Mouse (Mus musculus) MEL (cell line): Measurements from ENCODE around the gene Thap8.

Experiments
- CHD2 ChIP-seq: IDR thresholded peaks from 2 replicates; pipeline ENCODE4 v1.6.1; 2011; ENCODE audit warnings: low read length, improper control_type of control experiment
- CTCF ChIP-seq, 3 experiments: IDR thresholded peaks in 2 of 3; conservative IDR thresholded peaks in 1 of 3; 2 replicates each; pipeline ENCODE4 v1.5.1; 2011 to 2012; ENCODE audit warnings: low read length in 3 of 3, low read depth in 2 of 3, mild to moderate bottlenecking in 2 of 3, improper control_type of control experiment in 1 of 3, inconsistent platforms in 1 of 3, mixed read lengths in 1 of 3, moderate library complexity in 1 of 3; ENCODE audit not compliant: control insufficient read depth in 1 of 3, insufficient read depth in 1 of 3, poor library complexity in 1 of 3, severe bottlenecking in 1 of 3
- E2F4 ChIP-seq: IDR thresholded peaks from 2 replicates; pipeline ENCODE4 v1.6.1; 2011; ENCODE audit warnings: low read depth, low read length, improper control_type of control experiment, borderline replicate concordance
- ELF1 ChIP-seq: IDR thresholded peaks from 2 replicates; pipeline ENCODE4 v1.6.1; 2014; ENCODE audit warnings: low read depth, mild to moderate bottlenecking, inconsistent platforms, low read length, improper control_type of control experiment, moderate library complexity
- EP300 ChIP-seq, 2 experiments: IDR thresholded peaks; 2 replicates each; pipeline ENCODE4 v1.6.1; 2011; ENCODE audit warnings: improper control_type of control experiment in 2 of 2, low read length in 2 of 2, low read depth in 1 of 2, mild to moderate bottlenecking in 1 of 2
- KAT2A ChIP-seq: conservative IDR thresholded peaks from 2 replicates; pipeline ENCODE4 v1.6.1; 2012; ENCODE audit warnings: low read depth, low read length, improper control_type of control experiment, inconsistent platforms
- MAFK ChIP-seq: IDR thresholded peaks from 2 replicates; pipeline ENCODE4 v1.6.1; 2011; ENCODE audit warnings: low read depth, mild to moderate bottlenecking, low read length, improper control_type of control experiment, borderline replicate concordance
- POLR2A ChIP-seq, 2 experiments: IDR thresholded peaks; 2 replicates each; pipeline ENCODE4 v1.6.1; 2011 to 2012; ENCODE audit warnings: low read length in 2 of 2, mild to moderate bottlenecking in 2 of 2, control low read depth in 1 of 2, improper control_type of control experiment in 1 of 2, low read depth in 1 of 2, moderate library complexity in 1 of 2; ENCODE audit not compliant: control insufficient read depth in 1 of 2, insufficient read depth in 1 of 2, poor library complexity in 1 of 2
- POLR2AphosphoS2 ChIP-seq: IDR thresholded peaks from 2 replicates; pipeline ENCODE4 v1.6.1; 2011; ENCODE audit warnings: low read length, improper control_type of control experiment
- TAL1 ChIP-seq: IDR thresholded peaks from 2 replicates; pipeline ENCODE4 v1.6.1; 2012; ENCODE audit warnings: mild to moderate bottlenecking, inconsistent platforms, low read length, moderate library complexity, mixed read lengths

DNA sequence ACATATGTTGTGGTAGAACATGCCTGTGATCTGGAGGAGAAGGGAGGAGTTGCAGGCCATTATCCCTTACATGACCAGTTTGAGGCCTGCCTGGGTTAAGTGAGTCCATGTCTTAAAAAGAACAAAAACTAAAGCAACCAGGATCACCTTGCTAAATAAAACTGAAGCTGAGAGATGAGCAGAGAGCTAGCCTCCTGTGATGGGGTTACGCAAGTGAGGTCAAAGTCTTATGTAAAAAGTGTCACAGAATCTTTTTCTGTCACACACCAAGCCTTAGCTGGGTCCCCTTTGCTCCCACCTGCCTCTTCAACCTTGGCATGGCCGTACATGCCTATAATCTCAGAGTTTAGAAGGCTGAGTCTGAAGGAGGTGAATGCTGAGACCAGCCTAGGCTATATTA lies 41.1 kb downstream of the Thap8 start:
- TF ChIP-seq POLR2A (IDR thresholded peaks at IDR 0.05; ENCODE audit: control insufficient read depth in 1 of 2, insufficient read depth in 1 of 2, low read depth in 1 of 2, low read length in 2 of 2, poor library complexity in 1 of 2), result no peak
- TF ChIP-seq KAT2A, result no peak
- TF ChIP-seq EP300 (IDR thresholded peaks at IDR 0.05; ENCODE audit: low read depth in 1 of 2, low read length in 2 of 2), result no peak
- no peak for TF ChIP-seq E2F4
- no peak for TF ChIP-seq TAL1
- TF ChIP-seq MAFK, result no peak
- TF ChIP-seq POLR2AphosphoS2, result no peak
- TF ChIP-seq CHD2, result no peak
- no peak for TF ChIP-seq CTCF (IDR thresholded peaks at IDR 0.05 in 2 of 3, conservative IDR thresholded peaks at IDR 0.05 in 1 of 3; ENCODE audit: control insufficient read depth in 1 of 3, insufficient read depth in 1 of 3, low read depth in 2 of 3, low read length in 3 of 3, poor library complexity in 1 of 3, severe bottlenecking in 1 of 3)
- TF ChIP-seq ELF1, result no peak
